Mouse (Mus musculus) MEL (cell line): ENCODE results near the gene Gm15013. TPM values are rescaled to one million over a fixed set of nuclear protein-coding genes. Genes with fewer than 3 reads are reported as not detected.

Source experiments
- polyA plus RNA-seq, 2 experiments: library from polyadenylated mRNA; stranded (reverse) in 1 of 2; unstranded in 1 of 2; fragments of >175 nt in 1 of 2; fragments of >200 nt in 1 of 2; gene quantifications; 2 replicates each; pipeline versions ENCODE4 v1.2.1 to v1.2.4; 2012; ENCODE audit warnings: low replicate concordance in 2 of 2, low read depth in 1 of 2; ENCODE audit not compliant: insufficient read length in 2 of 2, insufficient read depth in 1 of 2, missing spikeins in 1 of 2
- total RNA-seq: library from RNA; depleted of rRNA; stranded (reverse); fragments of 300-350 nt; gene quantifications from 2 replicates; pipeline ENCODE4 v1.2.3, GENCODE M21; 2012; rRNA removed

Gm15013 gene
- total and polyA plus RNA-seq, 3 experiments = 0.61 TPM; not detected in 2

Other genes starting within 250 kb of the Gm15013 start
- 2.7 and 3.2 TPM in 2 replicates for gene D330045A20Rik, start 234.1 kb downstream of the Gm15013 start, total RNA-seq
- gene D330045A20Rik, start 234.1 kb downstream of the Gm15013 start, polyA plus RNA-seq = 1 to 10 TPM in 1 of 2 experiments, not detected in 1; 3.1 TPM
- gene Rnf128, start 151.2 kb downstream of the Gm15013 start, total RNA-seq = 19.6 and 23.1 TPM in 2 replicates
- 10 to 100 TPM in 1 of 2 experiments, not detected in 1; 16.2 TPM for gene Rnf128, start 151.2 kb downstream of the Gm15013 start, polyA plus RNA-seq
- 5.2 and 6.0 TPM in 2 replicates for gene Tbc1d8b, start 29.5 kb downstream of the Gm15013 start, total RNA-seq
- gene Tbc1d8b, start 29.5 kb downstream of the Gm15013 start, polyA plus RNA-seq = 1 to 10 TPM in 1 of 2 experiments, not detected in 1; 6.2 TPM
- not detected in 2 replicates for gene Ripply1, start 67.9 kb upstream of the Gm15013 start, total RNA-seq
- gene Ripply1, start 67.9 kb upstream of the Gm15013 start, polyA plus RNA-seq = not detected
- gene Cldn2, start 86.3 kb upstream of the Gm15013 start, total RNA-seq = not detected in 2 replicates
- not detected for gene Cldn2, start 86.3 kb upstream of the Gm15013 start, polyA plus RNA-seq
- 4.2 and 4.6 TPM in 2 replicates for gene Morc4, start 157.2 kb upstream of the Gm15013 start, total RNA-seq
- gene Morc4, start 157.2 kb upstream of the Gm15013 start, polyA plus RNA-seq = 100 to 1,000 TPM in 1 of 2 experiments, 10 to 100 TPM in 1; 20.4 to 221 TPM